Mouse (Mus musculus): Measurements from ENCODE around the gene Ephx1. TPM values are rescaled to one million over a fixed set of nuclear protein-coding genes. Genes with fewer than 3 reads are reported as not detected.

Ephx1 gene
- polyA plus RNA-seq, 1 experiment from 2014 or later: 39.5 TPM

DNA sequence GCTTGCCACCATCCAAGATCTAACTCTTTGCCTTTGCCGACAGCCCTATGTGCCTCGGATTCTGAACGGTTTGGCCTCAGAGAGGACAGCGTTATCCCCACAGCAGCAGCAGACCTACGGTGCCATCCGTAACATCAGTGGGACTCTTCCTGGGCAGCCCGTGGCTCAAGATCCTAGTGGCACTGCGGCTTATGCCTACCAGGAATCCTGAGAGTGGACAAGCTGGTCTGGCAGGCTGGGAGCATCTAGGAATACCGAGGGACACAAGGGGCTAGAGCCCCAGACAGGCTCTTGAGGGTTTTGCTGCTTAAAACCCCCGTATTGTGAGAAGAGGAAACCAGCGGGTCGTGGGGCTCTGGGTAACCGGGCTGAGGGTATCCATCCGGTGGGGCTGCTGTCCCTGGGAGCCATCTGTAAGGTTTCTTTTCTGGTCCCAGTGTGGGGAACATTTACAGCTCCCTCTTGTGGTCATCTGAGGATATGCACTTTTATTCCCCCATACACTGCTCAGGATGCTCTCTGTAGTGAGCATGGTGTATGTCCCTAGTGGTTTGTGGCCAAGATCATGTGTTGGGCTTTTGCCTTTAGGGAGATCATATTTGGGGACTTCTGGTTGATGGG, 46.5 kb downstream of the Ephx1 start:
- Histone ChIP-seq H3K36me3 (ENCODE audit: inconsistent target) (peaks cover 10% of the 10 kb centered on the region; the same call in 1 of the 2 replicates), H3K4me3 (ENCODE audit: inconsistent target) (no peak overlapping the region), H3K79me2 (ENCODE audit: inconsistent target) (no peaks in the 10 kb centered on the region), H3K27ac (no peak overlapping the region)
- 64% methylated on average over 12 of the region's 14 CpGs for WGBS (ENCODE audit: missing documents)

DNA sequence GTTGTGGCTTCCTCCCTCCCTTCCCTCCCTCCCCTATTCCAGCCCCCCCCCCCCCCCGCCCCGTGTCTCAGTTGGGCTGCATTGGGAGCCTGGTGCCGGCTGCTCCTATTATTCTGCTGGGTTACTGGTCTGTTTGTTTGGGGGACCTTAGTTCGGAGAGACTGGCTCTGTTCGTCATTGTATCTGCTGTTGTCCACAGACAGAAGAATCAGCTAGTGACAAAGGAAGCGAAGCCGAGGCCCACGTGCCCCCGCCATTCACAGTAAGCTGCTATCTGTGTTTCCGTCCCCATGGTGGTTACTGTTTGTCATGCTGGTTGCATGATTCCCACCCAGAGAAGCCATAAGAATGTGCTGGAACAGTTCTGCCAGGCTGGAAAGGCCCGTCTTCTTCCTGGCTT, 47.8 kb downstream of the Ephx1 start:
- Histone ChIP-seq H3K79me2 (ENCODE audit: inconsistent target) (no peaks in the 10 kb centered on the region), H3K4me3 (ENCODE audit: inconsistent target) (no peak overlapping the region), H3K27ac (no peak overlapping the region), H3K36me3 (ENCODE audit: inconsistent target) (peaks cover 19% of the 10 kb centered on the region; the same call in 1 of the 2 replicates)
- 98% methylated on average over 8 of the region's 11 CpGs for WGBS (ENCODE audit: missing documents)

DNA sequence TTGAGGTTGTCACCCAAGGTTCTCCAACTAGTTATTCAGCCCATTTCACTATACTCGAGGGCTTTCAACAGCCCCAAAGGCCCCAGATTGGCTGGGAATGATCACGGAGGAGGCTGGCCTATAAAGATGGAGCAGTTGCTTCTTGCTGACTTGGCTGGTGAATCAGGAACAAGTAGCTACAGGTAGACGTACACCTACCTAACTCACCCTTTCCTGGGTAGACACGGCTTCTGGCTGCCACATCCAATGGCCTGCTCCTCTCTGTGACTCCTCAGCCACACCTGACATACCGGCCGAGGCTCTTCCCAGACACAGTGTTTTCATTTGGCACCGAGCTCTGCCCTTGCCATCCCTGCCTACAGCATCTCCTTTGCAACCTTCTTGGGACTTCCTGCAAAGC, 53.4 kb downstream of the Ephx1 start:
- no peaks in the 10 kb centered on the region for H3K79me2 ChIP-seq (ENCODE audit: inconsistent target)
- WGBS (ENCODE audit: missing documents): 90% methylated on average over 7 of the region's 7 CpGs
- H3K4me3 ChIP-seq (ENCODE audit: inconsistent target): no peak overlapping the region
- H3K27ac ChIP-seq: no peak overlapping the region
- H3K36me3 ChIP-seq (ENCODE audit: inconsistent target): peaks cover 61% of the 10 kb centered on the region

DNA sequence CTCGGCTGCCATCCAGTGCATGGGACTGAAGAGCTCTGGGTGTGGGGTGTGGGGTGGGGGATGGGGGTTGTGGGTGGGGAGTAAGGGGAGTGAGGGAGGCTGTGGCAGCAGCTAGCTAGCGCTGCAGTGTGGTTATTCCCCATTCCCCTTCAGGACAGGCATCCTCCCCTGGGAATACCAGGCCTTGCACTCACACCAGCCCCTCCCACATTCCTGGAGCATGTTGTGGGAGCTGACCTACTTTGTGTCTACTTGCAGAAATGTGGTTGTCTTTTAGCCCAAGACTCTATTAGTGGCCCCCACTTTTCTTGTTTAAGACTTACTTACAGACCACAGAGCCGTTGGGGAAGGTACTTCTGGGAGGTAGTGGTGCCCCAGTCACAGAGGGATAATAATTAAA, 54.2 kb downstream of the Ephx1 start:
- Histone ChIP-seq H3K4me3 (ENCODE audit: inconsistent target) (no peak overlapping the region), H3K36me3 (ENCODE audit: inconsistent target) (peaks cover 68% of the 10 kb centered on the region), H3K27ac (no peak overlapping the region), H3K79me2 (ENCODE audit: inconsistent target) (no peaks in the 10 kb centered on the region)
- WGBS (ENCODE audit: missing documents): 91% methylated on average over 3 of the region's 3 CpGs

DNA sequence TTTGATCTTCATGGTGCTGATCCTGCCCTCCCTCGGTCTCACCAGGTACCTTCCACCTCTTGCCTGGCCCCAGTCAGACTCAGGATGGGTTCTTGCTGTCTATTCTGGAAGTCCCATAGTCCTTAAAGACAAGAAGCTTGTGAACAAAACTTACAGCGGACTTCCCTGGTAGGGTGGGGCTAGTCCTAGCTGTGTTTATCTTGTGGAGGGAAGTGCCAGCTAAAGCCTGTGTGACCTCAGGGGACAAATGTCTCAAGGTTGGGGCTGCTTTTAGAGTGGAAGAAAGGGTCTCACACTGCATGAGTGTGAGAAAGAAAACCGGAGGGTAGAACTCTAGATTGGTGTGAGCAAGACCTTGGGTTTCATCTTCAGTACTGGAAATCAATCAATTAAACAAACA, 54.9 kb downstream of the Ephx1 start:
- Histone ChIP-seq H3K36me3 (ENCODE audit: inconsistent target) (peaks cover 76% of the 10 kb centered on the region), H3K4me3 (ENCODE audit: inconsistent target) (no peak overlapping the region)
- 97% methylated on average over 3 of the region's 3 CpGs for WGBS (ENCODE audit: missing documents)

DNA sequence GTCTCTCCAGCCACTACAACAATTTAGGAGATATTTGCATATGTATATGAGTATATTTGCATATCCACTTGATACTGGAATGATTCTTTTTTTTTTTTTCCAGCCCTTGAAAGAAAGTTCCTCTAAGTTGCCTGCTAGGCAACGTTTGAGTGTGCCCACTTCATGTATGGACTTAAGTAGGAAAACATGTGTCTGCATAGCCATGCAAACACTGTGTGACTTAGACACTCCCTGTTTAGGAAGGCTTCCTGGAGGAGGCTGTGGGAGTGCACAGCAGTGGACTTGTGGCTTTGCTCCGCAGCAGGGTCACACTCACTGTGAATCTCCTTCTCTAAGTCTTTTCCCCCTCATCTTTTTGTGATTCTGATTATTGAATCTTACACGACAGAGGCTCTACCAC, 61.9 kb downstream of the Ephx1 start:
- WGBS (ENCODE audit: missing documents): 76% methylated on average over 3 of the region's 3 CpGs
- H3K27ac ChIP-seq: no peak overlapping the region
- H3K36me3 ChIP-seq (ENCODE audit: inconsistent target): peaks cover 57% of the 10 kb centered on the region; the same call in 1 of the 2 replicates
- no peaks in the 10 kb centered on the region for H3K79me2 ChIP-seq (ENCODE audit: inconsistent target)
- H3K4me3 ChIP-seq (ENCODE audit: inconsistent target): no peak overlapping the region

More for the DNA sequence above, 54.9 kb downstream of the Ephx1 start:
- Histone ChIP-seq H3K79me2 (ENCODE audit: inconsistent target) (no peaks in the 10 kb centered on the region), H3K27ac (no peak overlapping the region)

DNA sequence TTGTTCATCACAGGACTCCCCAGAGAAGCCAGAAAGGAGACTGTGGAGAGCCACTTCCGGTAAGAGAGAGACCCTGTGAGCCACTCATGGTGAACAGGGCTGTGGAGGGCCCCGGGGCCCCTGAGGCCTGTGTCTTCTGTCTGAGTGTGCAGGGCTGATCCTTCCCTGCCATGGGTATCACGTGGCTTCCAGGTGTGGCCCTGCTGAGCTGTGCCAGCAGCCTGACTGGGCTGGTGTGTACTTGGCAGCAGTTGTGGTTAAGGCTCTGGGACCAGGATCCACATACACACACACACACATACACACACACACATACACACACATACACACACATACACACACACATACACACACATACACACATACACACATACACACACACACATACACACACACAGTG, 62.7 kb downstream of the Ephx1 start:
- H3K27ac ChIP-seq: no peak overlapping the region
- H3K36me3 ChIP-seq (ENCODE audit: inconsistent target): peaks cover 55% of the 10 kb centered on the region
- H3K79me2 ChIP-seq (ENCODE audit: inconsistent target): no peaks in the 10 kb centered on the region
- no peak overlapping the region for H3K4me3 ChIP-seq (ENCODE audit: inconsistent target)
- WGBS (ENCODE audit: missing documents): 86% methylated on average over 3 of the region's 3 CpGs

DNA sequence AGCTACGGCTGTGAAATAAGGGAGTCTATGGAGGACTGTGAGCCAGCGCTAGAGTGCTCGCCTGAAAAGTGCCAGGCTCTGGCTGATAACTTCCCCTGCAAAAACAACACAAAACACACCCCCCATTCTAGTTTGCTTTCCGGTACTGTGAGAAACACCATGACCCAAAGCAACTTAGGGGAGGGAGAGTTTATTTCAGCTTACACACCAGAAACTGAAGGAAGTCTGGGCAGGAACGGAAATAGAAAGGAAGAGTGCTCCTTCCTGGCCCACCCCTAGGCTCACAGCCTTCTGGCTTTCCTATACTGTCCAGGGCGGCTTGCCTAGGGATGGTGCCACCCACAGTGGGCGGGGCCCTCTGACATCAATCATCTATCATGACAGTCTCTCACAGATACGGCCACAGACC, 63.7 kb downstream of the Ephx1 start:
- Histone ChIP-seq H3K4me3 (ENCODE audit: inconsistent target) (no peak overlapping the region), H3K79me2 (ENCODE audit: inconsistent target) (no peaks in the 10 kb centered on the region), H3K27ac (0 out of 2 replicates have a peak overlapping the region, but pooled peaks have one; percentile 3), H3K36me3 (ENCODE audit: inconsistent target) (peaks cover 55% of the 10 kb centered on the region)
- 52% methylated on average over 8 of the region's 8 CpGs for WGBS (ENCODE audit: missing documents)

DNA sequence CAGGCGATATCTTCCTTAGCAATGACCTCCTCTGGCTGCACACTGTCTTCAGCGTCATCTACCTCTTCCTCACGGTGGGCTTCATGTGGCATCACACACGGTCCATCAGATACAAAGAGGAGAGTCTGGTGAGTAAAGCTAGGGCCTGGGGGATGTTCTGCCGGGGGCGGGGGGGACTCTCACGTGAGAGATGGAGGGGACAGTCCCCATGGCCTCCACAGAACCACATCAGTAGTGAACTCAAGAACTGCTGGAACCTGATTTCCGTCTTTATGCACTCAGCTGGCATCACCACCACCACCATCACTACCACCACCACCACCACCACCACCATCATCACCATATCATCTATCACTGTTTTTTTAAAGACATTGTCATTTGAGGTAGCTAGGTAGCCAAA, 64.3 kb downstream of the Ephx1 start:
- no peak overlapping the region for H3K4me3 ChIP-seq (ENCODE audit: inconsistent target)
- H3K27ac ChIP-seq: no peak overlapping the region
- H3K36me3 ChIP-seq (ENCODE audit: inconsistent target): peaks cover 49% of the 10 kb centered on the region
- 95% methylated on average over 8 of the region's 8 CpGs for WGBS (ENCODE audit: missing documents)
- no peaks in the 10 kb centered on the region for H3K79me2 ChIP-seq (ENCODE audit: inconsistent target)

DNA sequence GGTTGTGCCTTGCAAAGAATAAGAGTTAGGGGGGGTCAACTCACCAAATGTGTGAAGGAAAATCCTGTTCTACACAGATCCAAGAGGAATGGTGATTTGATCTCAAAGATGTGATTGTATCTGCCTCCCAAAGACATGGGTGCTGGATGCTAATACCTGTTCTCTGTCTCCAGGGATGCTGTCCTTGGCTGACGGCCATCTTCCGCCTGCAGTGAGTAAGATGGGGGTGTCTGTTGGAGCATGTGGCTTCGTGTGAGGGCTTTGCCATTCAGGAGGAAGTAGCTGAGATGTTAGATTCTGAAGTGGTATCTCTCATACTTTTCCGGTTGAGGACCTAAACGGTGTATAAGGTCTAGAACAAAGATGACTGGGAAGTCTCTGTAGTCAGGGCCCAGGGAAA, 67.9 kb downstream of the Ephx1 start:
- Histone ChIP-seq H3K36me3 (ENCODE audit: inconsistent target) (peaks cover 43% of the 10 kb centered on the region), H3K79me2 (ENCODE audit: inconsistent target) (no peaks in the 10 kb centered on the region), H3K4me3 (ENCODE audit: inconsistent target) (no peak overlapping the region), H3K27ac (no peak overlapping the region)
- 81% methylated on average over 5 of the region's 5 CpGs for WGBS (ENCODE audit: missing documents)

DNA sequence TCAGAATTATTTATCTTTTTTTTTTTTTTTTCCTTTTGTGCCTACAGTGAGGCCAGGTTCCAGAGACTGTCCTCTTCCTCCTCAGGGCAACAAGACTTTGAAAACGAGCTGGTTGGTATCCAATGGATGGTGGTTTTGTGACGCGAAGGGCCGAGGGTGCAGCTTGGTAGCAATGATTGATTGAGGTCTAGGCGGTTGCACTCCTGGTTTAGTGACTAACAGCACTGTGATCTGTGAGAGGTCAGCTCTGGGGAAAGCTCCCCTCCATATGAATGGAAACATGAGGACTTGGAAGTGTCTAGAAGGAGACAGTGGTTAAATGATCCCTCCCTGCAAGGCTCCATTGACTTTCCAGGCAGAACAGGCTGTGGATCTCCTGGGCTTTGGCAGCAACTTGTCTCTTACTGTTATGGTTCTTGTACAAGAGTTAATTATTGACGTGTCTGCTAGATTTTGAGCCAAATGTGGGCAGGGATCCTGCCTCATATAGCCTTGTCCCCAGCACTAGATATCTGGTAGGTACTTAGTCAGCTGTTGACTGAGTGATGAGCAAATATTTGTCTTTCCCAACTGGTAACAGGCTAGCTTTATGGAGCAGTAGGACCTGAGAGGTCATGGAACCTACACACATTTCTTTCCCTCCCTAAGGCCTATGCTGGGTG, 68.5 kb downstream of the Ephx1 start:
- H3K79me2 ChIP-seq (ENCODE audit: inconsistent target): no peaks in the 10 kb centered on the region
- H3K27ac ChIP-seq: no peak overlapping the region
- peaks cover 41% of the 10 kb centered on the region for H3K36me3 ChIP-seq (ENCODE audit: inconsistent target)
- WGBS (ENCODE audit: missing documents): 92% methylated on average over 6 of the region's 6 CpGs
- H3K4me3 ChIP-seq (ENCODE audit: inconsistent target): no peak overlapping the region

DNA sequence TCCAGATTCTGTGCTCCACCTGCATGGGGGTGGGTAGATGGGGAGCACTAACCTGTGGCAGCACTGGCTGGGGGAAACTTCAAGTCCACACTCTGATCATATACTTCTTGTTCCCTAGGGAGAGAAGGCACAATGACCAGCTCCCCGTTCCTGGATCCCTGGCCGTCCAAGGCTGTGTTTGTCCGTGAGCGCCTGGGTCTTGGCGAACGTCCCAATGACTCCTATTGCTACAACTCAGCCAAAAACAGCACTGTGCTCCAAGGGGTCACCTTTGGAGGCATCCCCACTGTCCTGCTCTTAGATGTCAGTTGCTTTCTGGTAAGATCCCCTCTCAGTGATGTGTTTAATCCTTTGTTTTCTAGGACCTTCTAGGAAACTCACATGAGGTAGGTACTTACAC, 74.3 kb downstream of the Ephx1 start:
- 89% methylated on average over 5 of the region's 6 CpGs for WGBS (ENCODE audit: missing documents)

DNA sequence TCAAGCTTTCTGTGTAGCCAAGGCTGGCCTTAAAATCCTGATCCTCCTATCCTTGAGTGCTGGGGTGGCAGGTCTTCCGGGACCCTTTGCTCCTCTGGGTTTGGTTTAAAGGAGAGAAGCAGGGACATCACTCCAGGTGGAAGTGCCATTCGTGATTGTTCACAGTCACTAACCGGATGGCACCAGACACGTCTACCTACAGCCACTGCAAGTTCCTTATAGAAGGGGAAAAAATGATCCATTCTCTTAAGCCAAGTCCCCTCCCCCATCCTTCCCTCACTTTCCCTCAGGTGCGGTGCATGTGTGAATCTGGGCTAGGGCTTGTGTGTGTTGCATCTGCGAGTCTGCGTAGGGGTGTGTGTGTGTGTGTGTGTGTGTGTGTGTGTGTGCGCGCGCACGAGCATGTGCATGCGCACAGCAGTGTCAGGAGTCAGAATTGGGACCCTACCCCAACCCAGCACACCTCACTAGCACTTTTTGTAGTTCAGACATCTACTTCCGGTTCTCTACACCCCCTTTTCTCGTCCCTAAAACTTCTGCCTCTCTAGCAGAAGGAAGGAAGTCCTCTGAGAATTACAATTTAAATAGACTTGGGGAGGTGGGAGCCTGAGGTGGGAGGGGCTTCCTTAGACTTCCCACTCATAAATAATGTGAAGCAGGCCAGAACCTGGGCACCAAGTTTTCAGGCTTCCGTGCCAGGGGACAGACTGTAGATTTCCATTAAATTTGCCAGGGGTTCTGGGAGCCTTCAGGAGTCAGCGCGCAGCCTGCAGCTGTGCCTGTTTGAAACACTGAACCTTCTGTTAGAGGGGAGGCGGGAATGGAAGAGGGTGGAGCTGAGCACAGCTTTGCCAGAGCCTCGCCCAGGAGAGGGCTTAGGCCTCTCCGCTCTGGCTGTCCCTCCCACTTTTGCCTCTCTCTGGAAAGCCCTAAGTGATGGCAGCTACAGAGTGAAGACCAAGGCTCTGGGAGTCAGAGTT, 75.4 kb downstream of the Ephx1 start:
- H3K36me3 ChIP-seq (ENCODE audit: inconsistent target): peaks cover 20% of the 10 kb centered on the region
- H3K79me2 ChIP-seq (ENCODE audit: inconsistent target): peaks cover 26% of the 10 kb centered on the region
- H3K27ac ChIP-seq: peak overlapping the region; percentile 40
- no peak overlapping the region for H3K4me3 ChIP-seq (ENCODE audit: inconsistent target)
- WGBS (ENCODE audit: missing documents): 18% methylated on average over 20 of the region's 20 CpGs

More for the DNA sequence above, 74.3 kb downstream of the Ephx1 start:
- Histone ChIP-seq H3K79me2 (ENCODE audit: inconsistent target) (peaks cover 26% of the 10 kb centered on the region), H3K4me3 (ENCODE audit: inconsistent target) (no peak overlapping the region), H3K36me3 (ENCODE audit: inconsistent target) (peaks cover 20% of the 10 kb centered on the region), H3K27ac (no peak overlapping the region)

DNA sequence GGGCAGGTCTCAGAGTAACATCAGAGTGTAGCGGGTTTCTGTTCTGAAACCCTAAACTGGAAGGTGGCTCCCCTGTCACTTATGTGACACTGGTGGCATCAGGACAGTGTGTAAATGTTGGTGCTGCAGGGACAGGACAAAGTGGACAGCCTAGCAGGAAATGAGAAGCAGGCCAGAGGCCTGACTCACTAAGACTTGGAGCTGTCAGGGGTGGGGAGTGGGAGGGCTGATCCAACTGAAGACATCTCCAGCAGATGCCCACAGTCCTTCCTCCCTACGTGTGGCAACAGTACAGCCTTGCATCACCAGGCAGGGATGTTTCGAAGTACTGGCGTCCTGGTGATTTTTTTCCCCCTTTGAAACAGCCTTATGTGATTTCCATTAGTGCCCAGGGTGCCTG, 76.2 kb downstream of the Ephx1 start:
- H3K4me3 ChIP-seq (ENCODE audit: inconsistent target): no peak overlapping the region
- 18% methylated on average over 4 of the region's 4 CpGs for WGBS (ENCODE audit: missing documents)
- H3K36me3 ChIP-seq (ENCODE audit: inconsistent target): peaks cover 18% of the 10 kb centered on the region

More for the DNA sequence above, 76.2 kb downstream of the Ephx1 start:
- Histone ChIP-seq H3K27ac (peak overlapping the region; percentile 40), H3K79me2 (ENCODE audit: inconsistent target) (peaks cover 26% of the 10 kb centered on the region)
